Comparison of ENCODE assay signal across 8 mouse cellular contexts in the genomic region with DNA sequence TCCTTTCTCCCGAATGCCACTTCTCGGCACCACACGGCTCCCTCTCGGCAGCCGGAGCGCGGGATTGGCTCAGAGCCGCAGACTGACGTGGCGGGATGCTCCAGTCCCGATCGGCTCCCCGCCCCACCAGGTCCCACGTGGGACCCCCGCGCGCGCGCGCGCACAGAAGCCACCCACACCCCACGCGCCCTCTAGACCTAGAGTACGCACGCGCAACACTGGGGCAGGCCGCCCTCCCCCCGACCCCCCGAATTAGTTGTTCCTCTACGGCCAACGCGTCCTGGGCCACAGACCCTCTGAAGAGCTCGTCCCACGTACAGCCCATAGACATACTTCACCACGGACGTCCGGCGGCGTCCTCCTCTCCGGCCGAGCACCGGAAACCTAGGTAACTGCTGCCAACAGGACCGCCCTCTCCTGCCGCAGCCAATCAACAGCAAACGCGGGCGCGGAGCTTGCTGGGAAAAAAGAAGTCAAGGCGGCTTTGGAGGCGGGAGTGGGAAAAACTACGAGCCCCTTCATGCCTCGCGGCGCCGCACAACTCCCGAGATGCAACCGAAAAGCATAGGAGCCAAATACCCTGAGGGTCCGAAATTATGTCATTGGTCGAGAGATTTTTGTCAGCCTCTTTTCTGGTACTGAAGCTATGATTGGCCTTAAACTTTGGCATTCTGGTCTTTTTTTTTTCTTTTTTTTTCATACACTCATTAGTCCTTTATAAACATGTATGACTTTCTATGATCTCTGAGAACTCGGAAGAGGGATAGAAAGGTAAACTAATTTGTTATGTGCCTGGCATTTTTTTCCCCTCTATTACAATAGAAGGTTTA. TPM values are rescaled to one million over a fixed set of nuclear protein-coding genes. Genes with fewer than 3 reads are reported as not detected.
A peak's percentile ranks its signal among the peaks of the same experiment; 100 is the strongest.
DNase-seq lines count a peak whose midpoint lies in the region; ATAC-seq and TF ChIP-seq lines count a peak whose summit lies in the region.

Gene Txlna, minus strand, starts transcription at position 428 of the 830 bp plus-strand sequence.

- peak within 1 kb of the TSS; percentile 96 for H3K4me2 ChIP-seq in heart, embryonic 11.5 days
- peak within 1 kb of the TSS; percentile 69 for H3K4me2 ChIP-seq in kidney, embryonic 16.5 days (replicated peaks; ENCODE audit: low read depth, low read length)
- H3K4me2 ChIP-seq in myocyte (ENCODE audit: low read depth) = peak within 1 kb of the TSS; percentile 86

- DNase-seq in brain, embryonic 14.5 days (ENCODE audit: low read depth) = peak; percentile 100
- DNase-seq in liver, adult 2 months (ENCODE audit: extremely low read depth, low read depth, low spot score) = peak; percentile 88
- DNase-seq in splenic B cell, adult 2 months (ENCODE audit: low read depth, low spot score) = peak; percentile 93

- under 1% methylated on average over 60 of the region's 60 CpGs for WGBS in heart, embryonic 11.5 days (ENCODE audit: insufficient replicate concordance)
- WGBS in kidney, embryonic 16.5 days = under 1% methylated on average over 60 of the region's 60 CpGs
- WGBS in liver, adult 2 months = under 1% methylated on average over 60 of the region's 60 CpGs

- peaks cover 28% of the 10 kb centered on the region for H3K79me3 ChIP-seq in C2C12 (ENCODE audit: low read depth)

- H3K27ac ChIP-seq in heart, embryonic 11.5 days (ENCODE audit: low read depth, low read length) = peak within 1 kb of the TSS; percentile 94
- peak within 1 kb of the TSS; percentile 95 for H3K27ac ChIP-seq in kidney, embryonic 16.5 days (ENCODE audit: low read length)
- H3K27ac ChIP-seq in liver, adult 2 months (replicated peaks; ENCODE audit: insufficient read depth, low read depth, low read length) = peak within 1 kb of the TSS; percentile 82

- H3K9me3 ChIP-seq in erythroblast, embryonic 14.5 days (ENCODE audit: control insufficient read depth, low read length) = no peaks in the 10 kb centered on the region
- no peaks in the 10 kb centered on the region for H3K9me3 ChIP-seq in heart, embryonic 11.5 days (replicated peaks; ENCODE audit: control insufficient read depth, low read length)
- H3K9me3 ChIP-seq in kidney, embryonic 16.5 days (ENCODE audit: low read length) = no peaks in the 10 kb centered on the region

- H3K79me2 ChIP-seq in C2C12 (ENCODE audit: control insufficient read depth, insufficient read depth) = peaks cover 45% of the 10 kb centered on the region
- peaks cover 8% of the 10 kb centered on the region; the same call in 1 of the 2 replicates for H3K79me2 ChIP-seq in liver, adult 2 months (ENCODE audit: control insufficient read depth, insufficient read depth, low read length)
- peaks cover 25% of the 10 kb centered on the region for H3K79me2 ChIP-seq in myocyte (ENCODE audit: control insufficient read depth, insufficient read depth)

- H3K27me3 ChIP-seq in C2C12 (ENCODE audit: control insufficient read depth, insufficient read depth, insufficient read length) (no peaks in the 10 kb centered on the region), myocyte (ENCODE audit: control insufficient read depth, insufficient read depth, insufficient read length) (no peaks in the 10 kb centered on the region)
- H3K27me3 ChIP-seq in erythroblast, embryonic 14.5 days (ENCODE audit: control insufficient read depth) = no peaks in the 10 kb centered on the region
- H3K27me3 ChIP-seq in heart, embryonic 11.5 days (ENCODE audit: control insufficient read depth, insufficient read depth, low read length) = no peaks in the 10 kb centered on the region
- H3K27me3 ChIP-seq in kidney, embryonic 16.5 days (ENCODE audit: insufficient read depth, low read length) = no peaks in the 10 kb centered on the region
- H3K27me3 ChIP-seq in liver, adult 2 months (ENCODE audit: control insufficient read depth, insufficient read depth, low read length) = no peaks in the 10 kb centered on the region
- no peaks in the 10 kb centered on the region for H3K27me3 ChIP-seq in splenic B cell, adult 2 months (ENCODE audit: control insufficient read depth, insufficient read depth, low read length, poor library complexity, severe bottlenecking)

- H3K36me3 ChIP-seq in C2C12 (ENCODE audit: control insufficient read depth, insufficient read depth) = peaks cover 48% of the 10 kb centered on the region
- H3K36me3 ChIP-seq in erythroblast, embryonic 14.5 days (ENCODE audit: control insufficient read depth) = peaks cover 60% of the 10 kb centered on the region
- H3K36me3 ChIP-seq in heart, embryonic 11.5 days (ENCODE audit: control insufficient read depth, insufficient read depth, low read length) = peaks cover 27% of the 10 kb centered on the region
- H3K36me3 ChIP-seq in kidney, embryonic 16.5 days (ENCODE audit: insufficient read depth, low read length) = peaks cover 38% of the 10 kb centered on the region
- peaks cover 5% of the 10 kb centered on the region; the same call in 1 of the 2 replicates for H3K36me3 ChIP-seq in liver, adult 2 months (ENCODE audit: control insufficient read depth, insufficient read depth, low read length)
- H3K36me3 ChIP-seq in myocyte (ENCODE audit: control insufficient read depth, insufficient read depth) = peaks cover 19% of the 10 kb centered on the region
- peaks cover 5% of the 10 kb centered on the region; the same call in 1 of the 2 replicates for H3K36me3 ChIP-seq in splenic B cell, adult 2 months (ENCODE audit: control insufficient read depth, insufficient read depth, low read length, poor library complexity, severe bottlenecking)

- TF ChIP-seq CTCF in C2C12 (IDR thresholded peaks at IDR 0.05; ENCODE audit: control insufficient read depth, insufficient read depth, insufficient read length) = no peak
- TF ChIP-seq CTCF in brain, embryonic 14.5 days (IDR thresholded peaks at IDR 0.05; ENCODE audit: borderline replicate concordance, extremely low read depth, insufficient read depth, insufficient read length) = no peak
- no peak for TF ChIP-seq CTCF in liver, adult 2 months (IDR thresholded peaks at IDR 0.05; ENCODE audit: low read depth, low read length)

- peaks cover 38% of the 10 kb centered on the region for H3K4me1 ChIP-seq in erythroblast, embryonic 14.5 days (ENCODE audit: control insufficient read depth)
- H3K4me1 ChIP-seq in heart, embryonic 11.5 days (ENCODE audit: control insufficient read depth, insufficient read depth, low read length) = peaks cover 13% of the 10 kb centered on the region; the same call in 1 of the 2 replicates
- H3K4me1 ChIP-seq in kidney, embryonic 16.5 days (ENCODE audit: insufficient read depth, low read length) = peaks cover 27% of the 10 kb centered on the region
- H3K4me1 ChIP-seq in liver, adult 2 months (ENCODE audit: control insufficient read depth, insufficient read depth, low read length) = peaks cover 10% of the 10 kb centered on the region

- ATAC-seq in heart, embryonic 11.5 days (replicated peaks; ENCODE audit: insufficient number of reproducible peaks, low FRiP score, low TSS enrichment) = peak; percentile 96
- peak; percentile 96 for ATAC-seq in kidney, embryonic 16.5 days (ENCODE audit: low FRiP score, low TSS enrichment)

- H3K4me3 ChIP-seq in C2C12 (ENCODE audit: insufficient read depth, poor library complexity, severe bottlenecking) = peak within 1 kb of the TSS; percentile 53
- H3K4me3 ChIP-seq in erythroblast, embryonic 14.5 days (replicated peaks) = peak within 1 kb of the TSS; percentile 94
- peak within 1 kb of the TSS; percentile 69 for H3K4me3 ChIP-seq in heart, embryonic 11.5 days (ENCODE audit: low read depth, low read length)
- peak within 1 kb of the TSS; percentile 65 for H3K4me3 ChIP-seq in kidney, embryonic 16.5 days (ENCODE audit: low read length)
- H3K4me3 ChIP-seq in liver, adult 2 months (ENCODE audit: insufficient read depth, low read depth, low read length) = peak within 1 kb of the TSS; percentile 78
- peak within 1 kb of the TSS; percentile 54 for H3K4me3 ChIP-seq in myocyte

- peak within 1 kb of the TSS; percentile 88 for H3ac ChIP-seq in C2C12 (ENCODE audit: control insufficient read depth, insufficient read length, low read depth)
- H3ac ChIP-seq in myocyte (ENCODE audit: control insufficient read depth, insufficient read length) = peak within 1 kb of the TSS; percentile 14

- H3K9ac ChIP-seq in heart, embryonic 11.5 days (ENCODE audit: low read depth, low read length) = peak within 1 kb of the TSS; percentile 83
- peak within 1 kb of the TSS; percentile 77 for H3K9ac ChIP-seq in kidney, embryonic 16.5 days (replicated peaks; ENCODE audit: low read length)
- H3K9ac ChIP-seq in liver, adult 2 months (ENCODE audit: low read depth, low read length) = peak within 1 kb of the TSS; percentile 85

- no peak; the same call in 1 of the 2 replicates for TF ChIP-seq POLR2A in brain, embryonic 14.5 days (IDR thresholded peaks at IDR 0.05; ENCODE audit: borderline replicate concordance, extremely low read depth, insufficient read depth, insufficient read length, poor library complexity, severe bottlenecking)
- 0 out of 2 replicates have a peak, but pooled peaks have one; percentile 49 for TF ChIP-seq POLR2A in liver, adult 2 months (IDR thresholded peaks at IDR 0.05; ENCODE audit: extremely low read depth, insufficient read depth, low read length)
- TF ChIP-seq POLR2A in myocyte (IDR thresholded peaks at IDR 0.05; ENCODE audit: insufficient read length, low read depth) = peak; percentile 71

TF ChIP-seq in C2C12, 6 proteins besides CTCF, POLR2A, EP300 and RAD21:
- TF ChIP-seq USF1 (IDR thresholded peaks at IDR 0.05; ENCODE audit: low read depth) (peak; percentile 33), CEBPB (IDR thresholded peaks at IDR 0.05; ENCODE audit: low read depth) (no peak)

TF ChIP-seq in myocyte, 11 proteins besides CTCF, POLR2A, EP300 and RAD21:
- TF ChIP-seq POLR2AphosphoS2 (IDR thresholded peaks at IDR 0.05; ENCODE audit: insufficient read length, low read depth) (peak; percentile 78), CEBPB (IDR thresholded peaks at IDR 0.05; ENCODE audit: insufficient read depth, poor library complexity, severe bottlenecking) (no peak), SRF (IDR thresholded peaks at IDR 0.05; ENCODE audit: control insufficient read depth, insufficient read length, low read depth) (peak; percentile 42), USF1 (IDR thresholded peaks at IDR 0.05; ENCODE audit: low read depth) (peak; percentile 37), TCF3 (IDR thresholded peaks at IDR 0.05; ENCODE audit: insufficient read length, low read depth) (no peak), MYOD1 (IDR thresholded peaks at IDR 0.05; ENCODE audit: control insufficient read depth in 1 of 3, insufficient read length in 2 of 3, low read depth in 2 of 3) (peak in 1 of 3 experiments; percentile 19), E2F4 (IDR thresholded peaks at IDR 0.05; ENCODE audit: insufficient read depth) (peak; percentile 68)

RNA-seq across cellular contexts. Expression of gene Txlna, which starts in this region (rescaled TPM):
- polyA plus RNA-seq in C2C12 (2012; fragmentation: generic; extraction: Trizol) (43.0 TPM), myocyte (2012; fragmentation: generic; extraction: Trizol) (23.6 TPM)
- polyA plus RNA-seq in brain, embryonic 14.5 days (2012; rRNA removed) = 55.6 and 57.8 TPM in 2 replicates
- polyA plus RNA-seq in erythroblast, embryonic 14.5 days (2012) = 2.8 and 3.0 TPM in 2 replicates
- 58.3 and 60.2 TPM in 2 replicates for polyA plus RNA-seq in heart, embryonic 11.5 days (2014; fragmentation: Nextera tagmentation; extraction: Ambion mirVana)
- polyA plus RNA-seq in kidney, embryonic 16.5 days (2015; fragmentation: Nextera tagmentation; extraction: Ambion mirVana) = 89.5 and 94.4 TPM in 2 replicates
- total RNA-seq in liver, adult 2 months (2014; rRNA removed) = 8.2 and 10.2 TPM in 2 replicates
- polyA plus RNA-seq in liver, adult 2 months (2012; rRNA removed) = 11.9 and 15.1 TPM in 2 replicates

Comparison
In these comparisons a context has a peak if more than half of its experiments do, and no peak if none do; other contexts are left out.
1. Peak in every context shown above with its lines: DNase-seq, ATAC-seq, H3K4me3 ChIP-seq and H3K27ac ChIP-seq.